Mouse (Mus musculus) megakaryocyte-erythroid progenitor cell, adult 5-6 weeks (primary cell): ENCODE measurements at regions not wholly inside any gene's neighbourhood (a gene's known extent, or its start where the extent isn't known, plus 50 kb on each side); places are given as distances from the start of the nearest gene placed in this dataset.

Experiments
- ATAC-seq: replicated peaks from 2 replicates; pipeline ENCODE4 v1.8.0; 2016; ENCODE audit warnings: mild to moderate bottlenecking, inconsistent platforms; ENCODE audit not compliant: severe bottlenecking, poor library complexity, low FRiP score, low TSS enrichment

DNA sequence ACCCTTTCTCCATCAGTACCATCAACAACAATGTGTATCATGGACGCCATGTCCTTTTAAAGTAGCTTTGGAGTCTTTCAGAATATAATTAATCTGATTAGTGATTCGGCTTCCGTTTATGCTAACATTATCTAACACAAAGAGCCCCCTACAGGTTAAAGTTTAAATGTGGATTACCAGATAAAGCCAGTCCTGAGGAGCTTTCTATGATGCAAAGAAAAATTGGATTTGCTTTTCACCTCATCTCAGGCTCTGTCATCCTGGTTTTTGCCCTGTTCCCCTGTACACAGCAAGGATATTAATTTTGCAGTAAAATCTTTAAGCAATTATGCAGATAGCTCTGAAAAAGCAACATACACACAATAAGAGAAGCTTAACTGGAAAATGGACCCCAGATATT lies 412.7 kb upstream of the Tbc1d2b start:
- no peak for ATAC-seq

- ATAC-seq = no peak
Observed at GRCm38 (mm10) chr9:90690066-90690465, 419.5 kb upstream of the Tbc1d2b start.

- no peak for ATAC-seq
Observed at GRCm38 (mm10) chr9:90691137-90691536, 420.5 kb upstream of the Tbc1d2b start.

DNA sequence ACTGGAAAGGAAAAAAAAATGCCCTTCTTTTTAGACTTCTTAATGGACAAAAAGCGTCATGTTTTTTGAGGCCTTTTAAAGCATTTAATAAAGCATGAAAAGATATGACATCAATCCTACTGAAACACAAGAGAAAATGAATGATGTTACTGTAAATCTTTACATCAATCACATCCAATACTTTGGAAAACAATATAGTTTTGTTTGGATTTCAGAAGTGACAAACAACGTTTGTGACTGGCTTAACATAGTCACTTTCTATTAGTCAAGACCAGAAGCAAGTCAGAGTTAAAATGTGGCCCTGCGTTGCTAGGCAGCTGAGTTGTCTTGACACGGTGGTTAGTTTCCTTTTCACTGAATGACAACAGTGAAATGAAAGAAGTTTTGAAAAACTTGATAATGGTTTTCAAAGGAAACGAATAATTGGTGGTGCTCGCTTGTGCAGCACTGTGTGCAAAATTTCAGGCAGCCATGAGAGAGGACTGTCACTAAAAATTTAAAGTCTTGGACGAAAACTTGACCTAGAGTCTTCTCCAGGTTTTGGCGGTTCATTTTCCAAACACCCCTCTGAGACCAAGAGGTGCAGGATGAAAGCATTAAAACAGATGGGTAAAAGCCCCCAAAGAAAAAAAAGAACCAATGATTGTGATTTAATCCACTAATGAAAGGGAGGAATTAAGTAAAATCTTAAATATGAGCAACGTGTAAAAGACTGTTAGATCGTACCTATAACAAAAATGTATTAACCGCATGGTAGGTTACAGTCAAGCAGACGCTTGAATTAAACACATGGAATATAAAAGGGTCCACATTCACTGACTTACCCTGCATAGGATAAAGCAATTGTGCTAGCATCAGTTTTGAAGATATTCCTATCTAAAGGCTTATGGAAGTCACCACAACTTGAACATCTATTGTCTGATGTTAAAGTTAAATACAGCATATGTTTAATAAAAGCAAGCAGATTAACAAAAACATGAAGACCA lies 421.4 kb upstream of the Tbc1d2b start:
- ATAC-seq = no peak

DNA sequence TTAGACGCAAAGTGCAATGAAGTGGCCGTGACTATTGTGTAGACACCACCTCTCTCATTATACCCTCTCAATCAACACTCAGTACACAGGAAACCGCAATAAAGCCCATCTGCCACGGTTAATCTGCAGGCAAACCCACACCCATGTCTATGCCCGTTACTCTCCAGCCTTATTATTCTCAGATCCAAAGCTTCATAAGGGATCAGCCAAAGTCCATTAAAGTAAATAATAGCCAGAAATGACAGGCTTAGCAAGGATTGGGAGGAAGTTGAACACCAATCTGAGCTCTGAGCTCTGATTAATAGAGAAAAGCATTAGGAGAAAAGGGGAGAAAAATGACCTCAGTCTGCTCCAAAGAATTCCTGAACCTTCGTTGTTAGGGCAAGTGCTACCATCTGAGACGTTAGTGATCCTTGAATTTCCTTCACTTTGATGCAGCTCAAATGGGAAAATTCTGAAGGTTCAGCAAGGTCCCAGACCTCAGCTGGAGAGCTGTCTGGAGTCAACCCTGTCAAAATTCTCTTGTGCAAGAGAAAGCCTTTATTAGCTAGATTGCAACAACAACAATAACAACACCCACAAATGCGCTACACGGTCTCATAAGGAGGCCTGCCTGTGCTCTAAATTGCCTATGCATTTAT lies 422.5 kb upstream of the Tbc1d2b start:
- ATAC-seq = no peak

DNA sequence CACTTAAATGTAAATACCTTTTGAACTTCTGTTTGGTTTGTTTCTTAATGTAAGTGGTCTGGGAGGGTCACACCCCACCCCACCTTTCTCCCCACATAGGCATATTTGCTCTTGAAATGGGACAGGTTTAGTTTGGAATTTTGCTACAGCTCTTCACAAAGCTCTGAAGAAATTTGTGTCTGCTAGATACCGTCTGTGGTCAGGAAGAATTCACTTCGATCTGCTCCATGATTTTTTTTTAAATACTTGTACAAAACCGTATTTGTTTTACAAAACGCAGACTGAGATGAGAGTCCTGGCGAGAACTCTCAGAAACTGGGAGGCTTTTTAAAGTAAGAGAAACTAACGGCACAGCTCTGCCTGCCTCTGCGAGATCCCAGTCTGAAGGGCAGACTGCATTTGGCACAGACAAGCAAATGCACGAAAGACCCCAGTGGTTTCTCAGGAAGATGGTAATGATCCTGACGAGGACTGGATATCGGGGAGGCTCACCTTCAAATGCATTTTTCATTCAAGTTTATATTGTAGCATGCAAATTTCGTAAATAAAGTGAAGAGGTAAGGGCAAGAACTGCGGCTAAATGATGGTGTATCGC lies 423.5 kb upstream of the Tbc1d2b start:
- ATAC-seq = no peak

GRCm38 (mm10) chr9:90695693-90696092 lies 425.1 kb upstream of the Tbc1d2b start:
- no peak for ATAC-seq

- ATAC-seq = no peak
Observed at GRCm38 (mm10) chr9:90697279-90698000, 426.8 kb upstream of the Tbc1d2b start.

DNA sequence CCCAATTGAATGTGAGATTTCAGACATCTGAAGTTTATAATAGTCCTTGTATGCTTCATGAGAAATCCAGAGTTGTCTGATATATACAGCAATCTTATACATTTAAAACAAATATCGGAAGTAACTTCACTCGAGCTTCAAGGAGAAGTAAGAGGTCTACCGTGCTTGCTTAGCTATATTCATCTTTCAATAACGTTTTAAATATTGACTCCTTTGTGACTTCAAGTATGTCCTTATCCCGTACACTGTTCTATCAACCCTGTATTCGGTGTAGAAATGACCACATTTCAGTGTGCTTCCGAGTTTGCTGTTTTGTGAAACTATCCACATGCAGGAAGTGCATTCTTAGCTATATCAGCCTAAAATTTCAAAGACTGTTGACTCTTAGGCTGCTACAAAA lies 427.8 kb upstream of the Tbc1d2b start:
- no peak for ATAC-seq

- ATAC-seq = 0 out of 2 replicates have a peak, but pooled peaks have one; percentile 77
Observed at GRCm38 (mm10) chr9:90699064-90699463, 428.5 kb upstream of the Tbc1d2b start.

GRCm38 (mm10) chr9:90700236-90701179 lies 429.9 kb upstream of the Tbc1d2b start:
- ATAC-seq = no peak

- no peak for ATAC-seq
Observed at GRCm38 (mm10) chr9:90701180-90701765, 430.7 kb upstream of the Tbc1d2b start.

DNA sequence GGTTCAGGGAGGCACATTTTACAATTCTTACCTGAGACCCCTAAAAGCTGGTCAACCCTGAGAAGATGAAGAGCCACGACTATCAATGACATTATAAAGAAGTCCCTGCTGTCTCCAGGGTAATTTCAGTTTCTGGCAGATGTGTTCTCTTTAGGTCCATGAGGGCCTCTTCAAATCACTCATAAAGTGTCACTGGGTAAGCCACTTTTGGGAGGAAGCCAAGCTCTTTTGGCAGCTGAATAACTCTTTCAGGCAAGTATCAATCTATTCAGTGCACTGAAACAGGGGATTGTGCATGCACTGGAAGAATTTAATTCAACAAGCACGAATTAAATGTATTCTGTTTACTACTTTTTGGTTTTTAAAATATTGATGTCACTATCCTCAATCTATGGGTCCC lies 443.1 kb upstream of the Tbc1d2b start:
- ATAC-seq = no peak

DNA sequence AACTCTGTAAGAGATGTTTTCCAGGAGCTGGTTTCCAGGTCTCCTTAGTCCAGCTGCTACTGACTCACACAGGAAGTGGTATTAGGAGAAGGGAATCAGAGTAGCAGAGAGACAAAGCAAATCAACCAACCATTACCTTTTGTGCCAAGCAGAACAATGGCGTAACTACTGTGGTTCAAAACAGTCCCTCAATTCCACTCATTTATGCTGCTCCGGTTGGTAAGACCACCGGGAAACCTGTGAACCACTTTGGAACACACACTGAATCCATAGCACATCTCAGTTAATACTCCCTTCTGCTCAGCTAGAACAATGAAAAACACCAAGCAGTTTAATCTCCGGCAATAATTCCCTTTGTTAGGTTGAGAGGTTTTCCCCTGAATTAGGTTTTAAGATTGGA lies 460.8 kb upstream of the Tbc1d2b start:
- ATAC-seq = no peak

GRCm38 (mm10) chr9:90757175-90757574 lies 486.6 kb upstream of the Tbc1d2b start:
- ATAC-seq = no peak

DNA sequence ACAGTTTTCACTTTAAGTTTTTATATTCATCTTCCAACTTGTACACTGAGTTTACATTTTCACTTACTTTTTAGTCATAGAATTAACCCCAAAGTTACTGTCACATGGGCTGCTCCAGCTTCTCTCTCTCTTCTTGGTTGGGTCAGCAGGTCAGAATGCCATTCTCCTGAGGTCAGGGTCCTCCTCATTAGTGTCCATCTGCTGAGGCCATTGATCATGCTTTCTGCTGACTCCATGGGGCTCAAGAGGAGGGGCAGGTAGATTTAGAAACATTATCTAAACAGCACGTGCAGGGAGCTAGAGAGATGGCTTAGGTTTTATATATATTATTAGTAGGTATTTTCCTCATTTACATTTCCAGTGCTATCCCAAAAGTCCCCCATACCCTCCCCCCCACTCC lies 503.7 kb upstream of the Tbc1d2b start:
- no peak for ATAC-seq

DNA sequence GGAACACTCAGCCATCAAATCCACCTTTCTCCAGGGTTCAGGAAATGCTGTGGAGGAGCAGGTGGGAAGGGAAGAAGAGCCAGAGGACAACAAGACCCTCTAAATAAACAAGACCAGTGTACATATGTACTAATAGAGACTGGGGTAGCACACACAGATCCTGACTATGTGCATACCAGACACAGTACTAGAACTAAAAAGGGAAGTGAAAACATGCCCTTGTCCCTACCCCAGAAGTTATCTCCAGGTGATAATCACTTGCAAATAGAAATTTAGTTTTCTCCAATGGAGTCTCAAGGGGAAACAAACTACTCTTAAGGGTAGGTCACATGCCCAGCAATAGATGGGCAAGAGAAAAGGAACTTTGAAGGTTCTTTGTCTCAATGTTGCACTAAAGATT lies 518.9 kb upstream of the Tbc1d2b start:
- ATAC-seq = no peak

- no peak for ATAC-seq
Observed at GRCm38 (mm10) chr9:90791871-90792270, 521.3 kb upstream of the Tbc1d2b start.
